Mouse (Mus musculus) midbrain, postnatal 0 days (tissue): ENCODE measurements around the gene Son. TPM values are rescaled to one million over a fixed set of nuclear protein-coding genes. Genes with fewer than 3 reads are reported as not detected.

Experiments used
- ATAC-seq: fragments of 200-750 bp; cut with Nextera tagmentation; 2 replicates; pipeline ENCODE4 v1.8.0; 2017; ENCODE audit warnings: moderate number of reproducible peaks, mild to moderate bottlenecking, moderate TSS enrichment, moderate library complexity; ENCODE audit not compliant: low FRiP score
- DNase-seq: peaks from one replicate; pipeline ENCODE4 v3.0.0-alpha.2; 2015; ENCODE audit warnings: low spot score
- H3K27ac ChIP-seq: fragments of 300-500 bp; sonication (generic); 2 replicates; pipeline ENCODE4 v1.5.1; 2014; ENCODE audit warnings: low read depth, mild to moderate bottlenecking, low read length, mixed read lengths
- H3K27me3 ChIP-seq: fragments of 300-500 bp; sonication (generic); 2 replicates; pipeline ENCODE4 v1.6.1; 2014; ENCODE audit warnings: low read length, control low read depth, mixed read lengths; ENCODE audit not compliant: insufficient read depth
- H3K36me3 ChIP-seq: fragments of 300-500 bp; sonication (generic); 2 replicates; pipeline ENCODE4 v1.6.1; 2014; ENCODE audit warnings: low read length, control low read depth, mixed read lengths; ENCODE audit not compliant: insufficient read depth
- H3K4me1 ChIP-seq: fragments of 300-500 bp; sonication (generic); 2 replicates; pipeline ENCODE4 v1.6.1; 2014; ENCODE audit warnings: mild to moderate bottlenecking, control low read depth, antibody characterized with exemption, low read length, mixed read lengths; ENCODE audit not compliant: insufficient read depth
- H3K4me2 ChIP-seq: fragments of 300-500 bp; sonication (generic); 2 replicates; pipeline ENCODE4 v1.6.1; 2014; ENCODE audit warnings: low read depth, mild to moderate bottlenecking, low read length, mixed read lengths; ENCODE audit not compliant: poor library complexity, severe bottlenecking
- H3K4me3 ChIP-seq: fragments of 300-500 bp; sonication (generic); 2 replicates; pipeline ENCODE4 v1.5.1; 2014; ENCODE audit warnings: low read depth, mild to moderate bottlenecking, low read length, moderate library complexity
- H3K9ac ChIP-seq: fragments of 300-500 bp; sonication (generic); replicated peaks from 2 replicates; pipeline ENCODE4 v1.6.1; 2014; ENCODE audit warnings: mild to moderate bottlenecking, low read length, moderate library complexity, mixed read lengths; ENCODE audit not compliant: poor library complexity, severe bottlenecking
- H3K9me3 ChIP-seq: fragments of 300-500 bp; sonication (generic); 2 replicates; pipeline ENCODE4 v1.6.1; 2016; ENCODE audit warnings: low read length, control low read depth
- CTCF ChIP-seq: IDR thresholded peaks from 2 replicates; pipeline ENCODE4 v1.5.1; 2016; ENCODE audit warnings: antibody characterized with exemption, mild to moderate bottlenecking
- WGBS: fragments of 180-500 bp; shearing (Covaris S2); extraction: QIAGEN DNeasy Blood & Tissue Kit; methylation state at CpG from one replicate; pipeline ENCODE4 v1.1.7; 2014; 5-methylcytosine and 5-hydroxymethylcytosine counted together
- polyA plus RNA-seq: library from polyadenylated mRNA; unstranded; fragments of >200 nt; fragmentation: Nextera tagmentation; extraction: Ambion mirVana; gene quantifications from 2 replicates; pipeline ENCODE4 v1.2.1, GENCODE M21; 2015
- total RNA-seq: library from RNA; depleted of rRNA; stranded (reverse); fragments of >200 nt; gene quantifications from 2 replicates; pipeline ENCODE4 v1.2.3, GENCODE M21; 2014

Gene Son
- total and polyA plus RNA-seq, 2 experiments from 2014 or later, result 98.4 to 257 TPM

- DNase-seq, result no peak
Observed at GRCm38 (mm10) chr16:91680656-91681055, 33.4 kb downstream of the Son start.

GRCm38 (mm10) chr16:91685526-91685925 is 38.2 kb downstream of the Son start:
- H3K36me3 ChIP-seq, result peaks cover 54% of the 10 kb centered on the region
- H3K9me3 ChIP-seq, result no peaks in the 10 kb centered on the region
- no peak for DNase-seq
- 0 out of 2 replicates have a peak, but pooled peaks cover 4% of the 10 kb centered on the region for H3K4me1 ChIP-seq
- WGBS, result 91% methylated on average over 5 of the region's 5 CpGs
- no peak overlapping the region for H3K9ac ChIP-seq
- TF ChIP-seq CTCF, result no peak
- no peaks in the 10 kb centered on the region for H3K27me3 ChIP-seq
- no peak overlapping the region for H3K4me2 ChIP-seq
- ATAC-seq, result no peak
- H3K4me3 ChIP-seq, result no peak overlapping the region
- no peak overlapping the region for H3K27ac ChIP-seq

More at GRCm38 (mm10) chr16:91680656-91681055, 33.4 kb downstream of the Son start:
- Histone ChIP-seq H3K9ac (no peak overlapping the region), H3K4me2 (no peak overlapping the region), H3K4me3 (no peak overlapping the region), H3K27me3 (no peaks in the 10 kb centered on the region), H3K4me1 (no peaks in the 10 kb centered on the region), H3K27ac (no peak overlapping the region), H3K9me3 (no peaks in the 10 kb centered on the region), H3K36me3 (peaks cover 80% of the 10 kb centered on the region)
- WGBS, result 78% methylated on average over 5 of the region's 5 CpGs
- ATAC-seq, result no peak
- TF ChIP-seq CTCF, result no peak

- Histone ChIP-seq H3K4me3 (no peak overlapping the region), H3K4me2 (no peak overlapping the region), H3K27ac (no peak overlapping the region), H3K4me1 (0 out of 2 replicates have a peak, but pooled peaks cover 4% of the 10 kb centered on the region), H3K9ac (no peak overlapping the region), H3K27me3 (no peaks in the 10 kb centered on the region), H3K36me3 (peaks cover 51% of the 10 kb centered on the region), H3K9me3 (no peaks in the 10 kb centered on the region)
- TF ChIP-seq CTCF, result no peak
- 79% methylated on average over 5 of the region's 5 CpGs for WGBS
- ATAC-seq, result no peak
- DNase-seq, result no peak
Observed at GRCm38 (mm10) chr16:91686369-91686768, 39.1 kb downstream of the Son start.

- no peak for TF ChIP-seq CTCF
- H3K36me3 ChIP-seq, result peaks cover 33% of the 10 kb centered on the region
- H3K4me3 ChIP-seq, result peak overlapping the region; percentile 94
- ATAC-seq (peak; percentile 59), DNase-seq (peak; percentile 17)
- H3K9ac ChIP-seq, result peak overlapping the region; percentile 86
- H3K4me1 ChIP-seq, result 0 out of 2 replicates have a peak, but pooled peaks cover 4% of the 10 kb centered on the region
- no peaks in the 10 kb centered on the region for H3K9me3 ChIP-seq
- WGBS, result under 1% methylated on average over 51 of the region's 51 CpGs
- peak overlapping the region; percentile 89 for H3K4me2 ChIP-seq
- H3K27me3 ChIP-seq, result no peaks in the 10 kb centered on the region
- peak overlapping the region; percentile 85 for H3K27ac ChIP-seq
Observed at GRCm38 (mm10) chr16:91688023-91688618, 40.8 kb downstream of the Son start.

GRCm38 (mm10) chr16:91688619-91689334 is 41.5 kb downstream of the Son start, which contains the start of gene Donson:
Gene Donson (minus strand): TSS chr16:91688770.
- TF ChIP-seq CTCF, result no peak
- under 1% methylated on average over 71 of the region's 71 CpGs for WGBS

GRCm38 (mm10) chr16:91689791-91690190 is 42.5 kb downstream of the Son start:
- Histone ChIP-seq H3K27me3 (no peaks in the 10 kb centered on the region), H3K4me2 (peak overlapping the region; percentile 89), H3K36me3 (peaks cover 22% of the 10 kb centered on the region), H3K27ac (no peak overlapping the region), H3K9me3 (no peaks in the 10 kb centered on the region), H3K4me3 (peak overlapping the region; percentile 94; the same call in 1 of the 2 replicates), H3K4me1 (0 out of 2 replicates have a peak, but pooled peaks cover 4% of the 10 kb centered on the region), H3K9ac (no peak overlapping the region)
- no peak for TF ChIP-seq CTCF
- ATAC-seq, result no peak
- 28% methylated on average over 7 of the region's 7 CpGs for WGBS
- no peak for DNase-seq

More at GRCm38 (mm10) chr16:91688619-91689334, 41.5 kb downstream of the Son start, which contains the start of gene Donson:
- Histone ChIP-seq H3K4me2 (peak within 1 kb of the TSS; percentile 89), H3K9ac (peak within 1 kb of the TSS; percentile 86), H3K36me3 (peaks cover 29% of the 10 kb centered on the region), H3K27ac (peak within 1 kb of the TSS; percentile 85), H3K27me3 (no peaks in the 10 kb centered on the region), H3K4me3 (peak within 1 kb of the TSS; percentile 94), H3K4me1 (0 out of 2 replicates have a peak, but pooled peaks cover 4% of the 10 kb centered on the region), H3K9me3 (no peaks in the 10 kb centered on the region)
- DNase-seq (peak; percentile 94), ATAC-seq (peak; percentile 98)
